Mouse (Mus musculus) limb, embryonic 12.5 days (tissue): Measurements from ENCODE around the gene Kif4. TPM values are rescaled to one million over a fixed set of nuclear protein-coding genes. Genes with fewer than 3 reads are reported as not detected.

Experiments used
- ATAC-seq: fragments of 200-750 bp; cut with Nextera tagmentation; 2 replicates; pipeline ENCODE4 v1.8.0; 2017; ENCODE audit warnings: low read depth, moderate TSS enrichment; ENCODE audit not compliant: insufficient number of reproducible peaks, insufficient read depth, low FRiP score, low TSS enrichment
- H3K27ac ChIP-seq: fragments of 300-500 bp; sonication (generic); 2 replicates; pipeline ENCODE4 v1.5.1; 2016; ENCODE audit warnings: mild to moderate bottlenecking, moderate library complexity
- H3K27me3 ChIP-seq: fragments of 300-500 bp; sonication (generic); 2 replicates; pipeline ENCODE4 v1.6.1; 2016; ENCODE audit warnings: mild to moderate bottlenecking, moderate library complexity
- H3K36me3 ChIP-seq: fragments of 300-500 bp; sonication (generic); 2 replicates; pipeline ENCODE4 v1.6.1; 2016; ENCODE audit warnings: mild to moderate bottlenecking, moderate library complexity
- H3K4me1 ChIP-seq: fragments of 300-500 bp; sonication (generic); replicated peaks from 2 replicates; pipeline ENCODE4 v1.6.1; 2016
- H3K4me2 ChIP-seq: fragments of 300-500 bp; sonication (generic); 2 replicates; pipeline ENCODE4 v1.6.1; 2016; ENCODE audit warnings: mild to moderate bottlenecking, moderate library complexity
- H3K4me3 ChIP-seq: fragments of 300-500 bp; sonication (generic); replicated peaks from 2 replicates; pipeline ENCODE4 v1.5.1; 2016; ENCODE audit warnings: mild to moderate bottlenecking
- H3K9ac ChIP-seq: fragments of 300-500 bp; sonication (generic); replicated peaks from 2 replicates; pipeline ENCODE4 v1.6.1; 2016; ENCODE audit warnings: mild to moderate bottlenecking, moderate library complexity
- H3K9me3 ChIP-seq: fragments of 300-500 bp; sonication (generic); 2 replicates; pipeline ENCODE4 v1.6.1; 2016; ENCODE audit warnings: mild to moderate bottlenecking, moderate library complexity
- WGBS: fragments of 180-500 bp; shearing (Covaris S2); methylation state at CpG from one replicate; pipeline ENCODE4 v1.1.7; 2016; 5-methylcytosine and 5-hydroxymethylcytosine counted together
- polyA plus RNA-seq: library from polyadenylated mRNA; unstranded; fragments of >200 nt; fragmentation: Nextera tagmentation; extraction: Ambion mirVana; gene quantifications from 2 replicates; pipeline ENCODE4 v1.2.1, GENCODE M21; 2016

The Kif4 gene
- polyA plus RNA-seq: 39.7 and 40.6 TPM in 2 replicates

DNA sequence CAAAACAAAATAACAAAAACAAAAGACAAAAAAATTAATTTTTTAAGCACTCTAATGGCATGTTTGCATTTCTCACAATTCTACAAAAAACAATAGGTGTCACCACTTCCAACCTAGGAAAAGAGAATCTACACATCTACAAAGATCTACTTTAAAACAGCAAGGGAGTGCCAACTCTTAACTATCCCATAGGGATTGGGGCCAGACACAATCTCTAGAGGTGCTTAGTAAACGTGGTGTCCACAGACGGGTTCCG lies at the start of gene Kif4:
Gene Kif4 (plus strand): TSS at position 192 of the 256 bp plus-strand sequence.
- Histone ChIP-seq H3K27ac (peak within 1 kb of the TSS; percentile 83), H3K9ac (peak within 1 kb of the TSS; percentile 65), H3K4me3 (peak within 1 kb of the TSS; percentile 59), H3K4me2 (peak within 1 kb of the TSS; percentile 67), H3K36me3 (peaks cover 11% of the 10 kb centered on the region), H3K4me1 (no peaks in the 10 kb centered on the region; the same call in 1 of the 2 replicates), H3K27me3 (peaks cover 11% of the 10 kb centered on the region), H3K9me3 (no peaks in the 10 kb centered on the region)
- ATAC-seq: no peak
- WGBS: 20% methylated on average over 3 of the region's 3 CpGs

DNA sequence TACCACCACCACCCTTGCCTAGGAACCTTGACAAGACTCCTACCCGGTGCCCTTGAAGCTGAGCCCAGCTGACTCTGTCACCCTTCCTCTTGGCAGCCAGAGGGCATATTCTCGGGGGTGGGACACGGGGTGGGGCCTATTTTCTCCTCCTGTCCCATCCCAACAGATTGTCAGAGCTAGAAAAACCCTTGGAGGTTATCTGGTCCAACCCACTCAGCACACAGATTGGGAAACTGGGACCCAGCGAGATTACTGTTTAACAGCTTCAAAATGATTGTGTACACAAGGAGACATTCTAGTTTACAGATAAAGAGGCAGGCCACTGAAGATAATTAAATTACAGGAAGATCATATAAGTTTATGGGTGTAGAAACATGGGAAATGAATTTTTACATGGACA lies 30.7 kb upstream of the Kif4 start, which contains the start of gene P2ry4:
Gene P2ry4 (minus strand): TSS at position 79 of the 400 bp plus-strand sequence.
- Histone ChIP-seq H3K9ac (no peak within 1 kb of the TSS), H3K4me3 (no peak within 1 kb of the TSS), H3K36me3 (no peaks in the 10 kb centered on the region), H3K9me3 (no peaks in the 10 kb centered on the region), H3K27me3 (peaks cover 45% of the 10 kb centered on the region), H3K27ac (no peak within 1 kb of the TSS), H3K4me2 (no peak within 1 kb of the TSS), H3K4me1 (no peaks in the 10 kb centered on the region)
- WGBS: 74% methylated on average over 4 of the region's 4 CpGs
- ATAC-seq: no peak

DNA sequence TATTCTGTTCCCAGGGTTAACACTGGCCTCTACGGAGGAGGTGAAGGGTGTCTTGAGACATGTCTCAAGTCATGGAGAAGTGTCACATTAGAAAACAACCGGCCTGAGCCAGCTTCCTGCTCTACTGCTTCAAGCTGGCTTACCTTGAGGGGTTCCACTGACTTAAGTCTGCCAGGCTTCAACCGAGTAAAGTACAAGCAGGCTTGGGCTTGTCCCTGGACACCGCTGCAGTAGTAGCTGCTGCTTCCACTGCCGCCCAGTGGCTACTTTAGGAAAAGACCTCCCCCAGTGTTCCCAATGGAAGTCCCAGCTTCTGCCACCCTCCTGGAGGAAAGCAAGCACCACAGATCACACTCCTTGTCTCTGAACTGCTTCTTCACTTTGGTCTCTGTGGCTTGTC lies 28.1 kb upstream of the Kif4 start:
- Histone ChIP-seq H3K9me3 (no peaks in the 10 kb centered on the region), H3K9ac (no peak overlapping the region), H3K36me3 (no peaks in the 10 kb centered on the region), H3K4me3 (no peak overlapping the region), H3K4me2 (no peak overlapping the region), H3K4me1 (no peaks in the 10 kb centered on the region), H3K27me3 (peaks cover 46% of the 10 kb centered on the region), H3K27ac (no peak overlapping the region)
- WGBS: 25% methylated on average over 5 of the region's 5 CpGs
- no peak for ATAC-seq

DNA sequence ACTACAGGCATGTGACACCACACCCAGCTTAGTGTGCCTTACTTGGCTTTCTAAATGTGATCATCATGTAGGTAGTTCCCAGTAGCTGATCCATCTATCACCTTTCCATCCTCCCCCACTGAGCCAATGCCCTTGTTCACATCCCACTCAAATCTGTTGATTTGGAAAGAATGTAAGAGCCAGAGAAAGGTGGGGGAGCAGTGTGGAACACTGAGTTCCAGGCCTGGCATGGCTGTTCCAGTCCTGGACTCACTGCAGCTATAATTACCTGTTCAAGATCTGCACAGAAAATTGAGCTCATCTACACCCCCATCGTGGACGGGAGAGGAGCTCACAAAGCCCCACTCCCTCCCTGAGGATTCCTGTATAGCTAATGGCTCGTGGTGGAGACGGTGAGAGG lies 25.8 kb upstream of the Kif4 start:
- Histone ChIP-seq H3K27ac (no peak overlapping the region), H3K27me3 (peaks cover 34% of the 10 kb centered on the region), H3K4me1 (no peaks in the 10 kb centered on the region), H3K36me3 (no peaks in the 10 kb centered on the region), H3K4me3 (no peak overlapping the region), H3K9ac (no peak overlapping the region), H3K9me3 (no peaks in the 10 kb centered on the region), H3K4me2 (no peak overlapping the region)
- WGBS: 77% methylated on average over 4 of the region's 4 CpGs
- no peak for ATAC-seq

DNA sequence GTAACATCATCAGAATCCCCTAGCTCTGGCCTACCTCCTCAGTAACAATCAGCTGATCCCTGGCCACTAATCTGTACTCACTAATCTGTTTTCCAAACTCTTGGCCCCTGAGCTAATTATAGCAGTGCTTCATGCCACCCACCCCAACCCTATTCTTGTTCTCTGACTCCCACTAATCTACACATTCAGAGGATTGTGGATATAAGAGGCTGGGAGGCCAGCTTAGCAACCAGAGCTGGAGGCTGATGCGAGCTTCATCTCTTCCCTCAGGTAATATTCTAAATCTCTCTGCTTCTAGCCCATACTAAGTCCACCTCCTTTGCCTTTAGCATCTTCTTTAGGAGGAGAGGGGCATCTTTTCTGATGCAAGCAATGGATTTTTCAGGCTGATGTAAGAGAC lies 20.2 kb upstream of the Kif4 start, which contains the start of gene Arr3:
Gene Arr3 (plus strand): TSS at position 184 of the 400 bp plus-strand sequence.
- WGBS: 96% methylated on average over 1 of the region's 1 CpGs
- H3K27me3 ChIP-seq: peaks cover 22% of the 10 kb centered on the region
- no peak within 1 kb of the TSS for H3K4me2 ChIP-seq
- no peak within 1 kb of the TSS for H3K4me3 ChIP-seq
- H3K4me1 ChIP-seq: no peaks in the 10 kb centered on the region
- H3K27ac ChIP-seq: no peak within 1 kb of the TSS
- no peaks in the 10 kb centered on the region for H3K9me3 ChIP-seq
- no peak within 1 kb of the TSS for H3K9ac ChIP-seq
- no peak for ATAC-seq
- no peaks in the 10 kb centered on the region for H3K36me3 ChIP-seq

DNA sequence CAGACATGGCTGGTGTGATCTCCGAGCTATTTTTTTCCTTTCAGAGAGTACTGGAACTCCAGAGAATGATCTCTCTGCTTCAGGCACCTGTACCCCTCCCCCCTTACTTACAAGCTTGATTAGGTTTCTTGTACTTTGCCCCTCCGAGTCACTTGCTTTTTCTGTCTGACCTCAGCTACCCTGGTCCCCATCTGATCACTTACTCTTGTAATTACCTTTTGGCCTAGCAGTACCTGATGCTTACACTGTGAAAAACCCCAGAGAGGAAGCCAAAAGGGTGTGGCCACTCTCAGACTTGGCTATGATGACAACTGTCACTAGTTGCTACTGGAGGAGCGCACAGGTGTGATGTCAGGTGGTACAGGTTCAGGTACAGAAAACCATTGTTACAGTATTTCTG lies 7.0 kb upstream of the Kif4 start:
- no peaks in the 10 kb centered on the region for H3K9me3 ChIP-seq
- H3K36me3 ChIP-seq: peaks cover 11% of the 10 kb centered on the region
- H3K4me3 ChIP-seq: no peak overlapping the region
- H3K9ac ChIP-seq: no peak overlapping the region
- H3K27me3 ChIP-seq: peaks cover 21% of the 10 kb centered on the region
- no peak for ATAC-seq
- no peak overlapping the region for H3K4me2 ChIP-seq
- no peak overlapping the region for H3K27ac ChIP-seq
- H3K4me1 ChIP-seq: no peaks in the 10 kb centered on the region
- WGBS: 65% methylated on average over 3 of the region's 3 CpGs

DNA sequence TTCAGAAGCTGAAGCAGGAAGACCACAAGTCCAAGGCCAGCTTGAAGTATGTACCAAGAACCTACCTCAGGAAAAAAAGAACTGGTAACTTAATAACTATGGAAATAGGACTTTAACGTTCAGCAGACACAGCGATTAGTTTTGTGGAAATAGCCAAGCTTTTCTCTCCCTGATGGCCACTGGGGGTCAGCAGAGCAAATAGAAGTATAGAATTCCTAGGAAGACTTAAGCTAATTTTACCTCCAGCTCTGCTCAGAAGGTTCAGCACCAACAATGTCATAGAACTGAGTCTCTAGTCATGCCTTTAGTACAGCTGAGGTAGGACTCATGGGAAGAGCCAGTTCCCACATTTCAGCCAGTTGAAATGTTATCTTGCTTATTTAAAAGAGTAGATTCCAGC lies 4.2 kb upstream of the Kif4 start:
- WGBS: 68% methylated on average over 2 of the region's 2 CpGs
- Histone ChIP-seq H3K9ac (no peak overlapping the region), H3K9me3 (no peaks in the 10 kb centered on the region)

DNA sequence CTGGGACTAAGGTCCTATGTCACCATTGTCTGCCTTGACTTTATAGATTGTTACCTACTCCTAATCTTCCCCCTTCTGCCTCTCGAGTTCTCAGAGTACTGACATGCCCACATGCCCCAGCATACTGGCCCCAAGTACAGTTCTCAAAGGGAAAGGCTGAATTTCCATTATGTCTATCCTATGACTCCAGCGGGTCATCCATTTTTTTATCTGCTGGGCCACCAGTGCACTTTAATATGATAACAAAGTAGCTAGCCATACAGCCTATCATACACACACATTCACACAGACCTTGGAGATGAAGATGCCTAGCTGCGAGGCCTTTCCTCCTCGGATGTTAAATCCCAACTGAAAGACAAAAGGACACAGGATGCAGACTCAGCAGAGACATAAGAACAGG lies 1.3 kb upstream of the Kif4 start:
- 89% methylated on average over 4 of the region's 4 CpGs for WGBS
- Histone ChIP-seq H3K9me3 (no peaks in the 10 kb centered on the region), H3K9ac (no peak overlapping the region), H3K36me3 (peaks cover 11% of the 10 kb centered on the region), H3K27me3 (peaks cover 11% of the 10 kb centered on the region), H3K4me2 (no peak overlapping the region), H3K4me1 (no peaks in the 10 kb centered on the region; the same call in 1 of the 2 replicates), H3K4me3 (no peak overlapping the region), H3K27ac (no peak overlapping the region)
- no peak for ATAC-seq

More for the DNA sequence above, 4.2 kb upstream of the Kif4 start:
- peaks cover 29% of the 10 kb centered on the region for H3K27me3 ChIP-seq
- no peaks in the 10 kb centered on the region; the same call in 1 of the 2 replicates for H3K4me1 ChIP-seq
- no peak for ATAC-seq
- peaks cover 11% of the 10 kb centered on the region for H3K36me3 ChIP-seq
- no peak overlapping the region for H3K4me3 ChIP-seq
- no peak overlapping the region for H3K4me2 ChIP-seq
- no peak overlapping the region for H3K27ac ChIP-seq

DNA sequence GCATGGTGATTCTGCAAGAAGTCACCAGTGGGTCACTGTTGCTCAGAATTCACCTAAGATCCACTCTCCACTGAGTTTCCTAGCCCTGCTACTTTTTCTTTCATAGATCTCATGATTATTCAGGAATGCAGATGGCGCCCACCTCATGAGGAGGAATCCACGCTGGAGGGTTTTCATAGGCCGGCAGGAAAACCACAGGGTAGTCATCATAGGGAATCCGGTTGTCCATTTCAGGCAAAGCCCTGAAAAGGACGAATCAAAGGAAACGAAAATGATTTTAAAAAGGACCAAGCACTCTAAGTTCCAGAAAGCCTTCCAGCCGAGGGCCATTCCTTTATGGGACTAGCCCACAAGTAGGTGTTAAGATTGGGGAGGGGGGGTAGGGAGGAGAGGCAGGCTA lies 391 bp upstream of the Kif4 start:
- Histone ChIP-seq H3K9me3 (no peaks in the 10 kb centered on the region), H3K36me3 (peaks cover 11% of the 10 kb centered on the region), H3K9ac (peak overlapping the region; percentile 57; the same call in 1 of the 2 replicates), H3K27me3 (peaks cover 11% of the 10 kb centered on the region), H3K4me1 (no peaks in the 10 kb centered on the region; the same call in 1 of the 2 replicates), H3K4me3 (peak overlapping the region; percentile 59), H3K27ac (no peak overlapping the region), H3K4me2 (peak overlapping the region; percentile 67)
- 44% methylated on average over 7 of the region's 7 CpGs for WGBS
- no peak for ATAC-seq

DNA sequence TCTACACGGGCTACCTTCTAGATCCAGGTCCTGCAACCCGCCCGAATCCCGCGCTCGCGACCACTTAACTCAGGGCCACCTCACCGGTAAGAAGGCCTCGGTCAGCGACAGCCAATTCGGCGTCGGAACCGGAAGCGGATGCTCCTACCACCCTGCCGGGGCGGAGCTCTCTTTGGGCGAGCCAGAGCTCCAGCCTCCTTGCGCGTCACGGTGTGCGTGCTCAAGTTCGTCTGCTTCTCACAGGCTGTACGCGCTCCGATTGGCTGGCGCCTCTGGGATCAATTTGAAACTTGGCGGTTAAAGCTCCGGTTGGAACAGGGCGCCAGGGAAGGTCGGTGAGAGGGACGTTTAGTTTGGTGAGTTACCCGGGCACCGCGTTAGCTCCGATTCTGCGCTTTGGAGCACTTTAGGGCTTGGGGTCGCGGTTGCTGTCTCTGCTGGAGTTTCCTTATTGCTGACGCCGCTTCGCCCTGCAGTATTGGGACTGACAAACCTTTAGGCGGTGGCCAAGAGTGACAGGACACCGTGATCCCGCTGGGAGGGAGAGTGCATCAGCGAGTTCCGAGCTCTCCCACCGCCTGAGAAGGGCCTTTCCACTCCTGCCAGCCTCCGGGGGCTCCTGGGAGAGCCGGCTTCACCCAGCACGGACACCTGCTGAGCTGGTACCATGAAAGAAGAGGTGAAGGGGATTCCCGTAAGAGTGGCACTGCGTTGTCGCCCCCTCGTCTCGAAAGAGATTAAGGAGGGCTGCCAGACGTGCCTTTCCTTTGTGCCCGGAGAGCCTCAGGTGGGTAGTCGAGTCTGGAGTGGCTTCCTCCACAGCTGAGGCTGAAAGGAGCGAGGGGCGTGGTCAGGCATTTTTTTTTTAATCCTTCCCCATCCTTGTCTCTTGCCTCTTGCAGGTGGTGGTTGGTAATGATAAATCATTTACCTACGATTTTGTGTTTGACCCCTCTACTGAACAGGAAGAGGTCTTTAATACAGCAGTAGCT lies 561 bp downstream of the Kif4 start, which contains the start of gene Pdzd11:
Gene Pdzd11 (minus strand): TSS at position 767 of the 992 bp plus-strand sequence.
- no peaks in the 10 kb centered on the region for H3K9me3 ChIP-seq
- peak; percentile 98 for ATAC-seq
- H3K4me3 ChIP-seq: peak within 1 kb of the TSS; percentile 59
- 14% methylated on average over 62 of the region's 62 CpGs for WGBS
- peak within 1 kb of the TSS; percentile 83 for H3K27ac ChIP-seq
- H3K9ac ChIP-seq: peak within 1 kb of the TSS; percentile 65
- H3K4me1 ChIP-seq: no peaks in the 10 kb centered on the region; the same call in 1 of the 2 replicates
- peaks cover 11% of the 10 kb centered on the region for H3K36me3 ChIP-seq
- H3K27me3 ChIP-seq: peaks cover 11% of the 10 kb centered on the region
- H3K4me2 ChIP-seq: peak within 1 kb of the TSS; percentile 67

DNA sequence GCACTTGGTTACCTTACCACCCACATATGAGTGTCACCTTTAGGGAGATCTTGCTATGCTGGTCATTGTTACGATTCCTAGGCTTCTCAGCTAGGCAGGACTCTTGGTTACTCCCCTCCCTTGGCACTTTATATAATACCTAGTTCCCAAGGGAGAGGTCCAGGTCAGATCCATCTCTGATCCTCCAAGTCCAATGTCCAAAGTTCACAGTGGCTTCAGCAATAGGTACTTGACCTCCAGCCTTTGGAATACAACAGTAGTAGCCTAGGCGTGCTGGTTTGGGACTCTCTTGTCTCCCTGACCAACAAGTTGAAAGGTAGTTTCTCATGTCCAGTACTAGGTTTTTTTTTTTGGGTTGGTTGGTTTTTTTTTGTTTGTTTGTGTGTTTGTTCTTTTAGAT lies 3.5 kb downstream of the Kif4 start:
- WGBS: 93% methylated on average over 2 of the region's 2 CpGs
- Histone ChIP-seq H3K9ac (no peak overlapping the region), H3K4me1 (no peaks in the 10 kb centered on the region; the same call in 1 of the 2 replicates), H3K36me3 (no peaks in the 10 kb centered on the region), H3K27ac (no peak overlapping the region), H3K9me3 (no peaks in the 10 kb centered on the region), H3K4me2 (no peak overlapping the region), H3K27me3 (peaks cover 11% of the 10 kb centered on the region), H3K4me3 (no peak overlapping the region)
- ATAC-seq: no peak
